Mouse (Mus musculus) liver, embryonic 11.5 days (tissue): ENCODE measurements around the gene Rab4b. TPM values are rescaled to one million over a fixed set of nuclear protein-coding genes. Genes with fewer than 3 reads are reported as not detected.
A peak's percentile ranks its signal among the peaks of the same experiment; 100 is the strongest.

ENCODE experiments used
- microRNA counts: library from miRNA; unstranded; fragments of <30 nt; microRNA quantifications from one replicate; lab custom pipeline; 2015
- microRNA-seq: library from miRNA; unstranded; fragments of <30 nt; microRNA quantifications from one replicate; pipeline ENCODE4, GENCODE M21; 2017; ENCODE audit warnings: borderline number of aligned reads
- polyA plus RNA-seq: library from polyadenylated mRNA; unstranded; fragments of >200 nt; fragmentation: Nextera tagmentation; extraction: Ambion mirVana; gene quantifications from 2 replicates; pipeline ENCODE4 v1.2.1, GENCODE M21; 2014

Gene Rab4b
- polyA plus RNA-seq, 1 experiment from 2014 or later = 44.8 TPM

MicroRNAs within 50 kb of the gene (microRNA counts, 519-probe panel; counts per million panel counts)
- microRNA mmu-miR-1191 (lab: Ali Mortazavi, UCI) = not detected

Small RNA genes lying within 50 kb of the gene (microRNA-seq; reads per million reads assigned to microRNA genes)
- 3.5 reads per million, percentile 4 among the genes with 10 or more reads in this experiment for gene Mir1191
- gene Mir3101 = not detected

Other genes with a start within 250 kb of the Rab4b start
- gene Cyp2a22, start 239.5 kb downstream of the Rab4b start, polyA plus RNA-seq = not detected in 2 replicates
- gene Cyp2a12, start 149.8 kb downstream of the Rab4b start, polyA plus RNA-seq = 0.31 TPM in 1 of 2 replicates, not detected in the other
- gene Cyp2f2, start 59.0 kb downstream of the Rab4b start, polyA plus RNA-seq = not detected in 2 replicates
- gene Cyp2t4, start 25.2 kb downstream of the Rab4b start, polyA plus RNA-seq = not detected in 2 replicates
- 37.1 and 39.7 TPM in 2 replicates for gene Egln2, start 12.1 kb downstream of the Rab4b start, polyA plus RNA-seq
- gene Gm21983, start 2.2 kb upstream of the Rab4b start, polyA plus RNA-seq = not detected in 2 replicates
- gene Mia, start 2.3 kb upstream of the Rab4b start, polyA plus RNA-seq = 0.73 and 1.3 TPM in 2 replicates
- 2.5 and 2.8 TPM in 2 replicates for gene BC024978, start 16.9 kb upstream of the Rab4b start, polyA plus RNA-seq
- gene Snrpa, start 17.4 kb upstream of the Rab4b start, polyA plus RNA-seq = 282 and 294 TPM in 2 replicates
- gene Itpkc, start 49.8 kb upstream of the Rab4b start, polyA plus RNA-seq = 3.5 and 4.8 TPM in 2 replicates
- gene Coq8b, start 54.1 kb upstream of the Rab4b start, polyA plus RNA-seq = 16.6 and 18.7 TPM in 2 replicates
- 3.6 TPM in 2 replicates for gene Numbl, start 79.5 kb upstream of the Rab4b start, polyA plus RNA-seq
- gene Ltbp4, start 158.8 kb upstream of the Rab4b start, polyA plus RNA-seq = 7.1 and 10.2 TPM in 2 replicates
- gene Shkbp1, start 177.1 kb upstream of the Rab4b start, polyA plus RNA-seq = 46.8 and 49.6 TPM in 2 replicates
- 0.43 and 1.2 TPM in 2 replicates for gene Gm20479, start 178.5 kb upstream of the Rab4b start, polyA plus RNA-seq